Mouse (Mus musculus) C2C12 (cell line): Measurements from ENCODE around the gene Krtap3-2. TPM values are rescaled to one million over a fixed set of nuclear protein-coding genes. Genes with fewer than 3 reads are reported as not detected.
"Not testable (repeated sequence)": the region's sequence is repeated elsewhere in the genome, so short reads cannot be mapped to it uniquely, and the experiment has no call there.

Experiments
- H3K27me3 ChIP-seq: one replicate; pipeline ENCODE4 v1.6.1; 2011; ENCODE audit not compliant: control insufficient read depth, insufficient read depth, insufficient read length
- H3K36me3 ChIP-seq: one replicate; pipeline ENCODE4 v1.6.1; 2011; ENCODE audit not compliant: control insufficient read depth, insufficient read depth
- H3K4me3 ChIP-seq: one replicate; pipeline ENCODE4 v1.5.1; 2011; ENCODE audit warnings: mild to moderate bottlenecking, control low read depth; ENCODE audit not compliant: poor library complexity, insufficient read depth, severe bottlenecking
- H3K79me2 ChIP-seq: one replicate; pipeline ENCODE4 v1.6.1; 2011; ENCODE audit not compliant: control insufficient read depth, insufficient read depth
- H3K79me3 ChIP-seq: one replicate; pipeline ENCODE4 v1.6.1; 2011; ENCODE audit warnings: low read depth, control low read depth
- H3ac ChIP-seq: one replicate; pipeline ENCODE3; 2011; ENCODE audit warnings: low read depth; ENCODE audit not compliant: control insufficient read depth, insufficient read length
- CEBPB ChIP-seq: IDR thresholded peaks from one replicate; pipeline ENCODE4 v1.6.1; 2011; ENCODE audit warnings: low read depth, mild to moderate bottlenecking, control low read depth, moderate library complexity
- CTCF ChIP-seq: IDR thresholded peaks from one replicate; pipeline ENCODE4 v1.5.1; 2011; ENCODE audit not compliant: control insufficient read depth, insufficient read depth, insufficient read length
- FOSL1 ChIP-seq: IDR thresholded peaks from one replicate; pipeline ENCODE4 v1.8.0; 2011; ENCODE audit warnings: mild to moderate bottlenecking, low read length; ENCODE audit not compliant: poor library complexity, insufficient read depth, severe bottlenecking
- MAX ChIP-seq: IDR thresholded peaks from one replicate; pipeline ENCODE4 v1.6.1; 2011; ENCODE audit warnings: mild to moderate bottlenecking, control low read depth
- MYOD1 ChIP-seq: IDR thresholded peaks from one replicate; pipeline ENCODE4 v1.6.1; 2011; ENCODE audit warnings: low read depth; ENCODE audit not compliant: control insufficient read depth, insufficient read length
- MYOG ChIP-seq: IDR thresholded peaks from one replicate; pipeline ENCODE4 v1.6.1; 2011; ENCODE audit not compliant: control insufficient read depth, insufficient read length; ENCODE audit errors: extremely low read depth
- USF1 ChIP-seq: IDR thresholded peaks from one replicate; pipeline ENCODE4 v1.6.1; 2011; ENCODE audit warnings: low read depth, mild to moderate bottlenecking, control low read depth, moderate library complexity
- long read RNA-seq, 2 experiments: library from polyadenylated mRNA; unstranded; transcript quantifications; one replicate each; pipeline ENCODE4 v2.0.0; 2019 to 2020
- polyA plus RNA-seq: library from polyadenylated mRNA; unstranded; fragments of >200 nt; fragmentation: generic; extraction: Trizol; gene quantifications from one replicate; pipeline ENCODE4 v1.2.1, GENCODE M21; 2012; ENCODE audit warnings: missing spikeins

The Krtap3-2 gene
- polyA plus RNA-seq = not detected
- long read RNA-seq, experiment 1 = 0 reads
- long read RNA-seq, experiment 2 = 0 reads

DNA sequence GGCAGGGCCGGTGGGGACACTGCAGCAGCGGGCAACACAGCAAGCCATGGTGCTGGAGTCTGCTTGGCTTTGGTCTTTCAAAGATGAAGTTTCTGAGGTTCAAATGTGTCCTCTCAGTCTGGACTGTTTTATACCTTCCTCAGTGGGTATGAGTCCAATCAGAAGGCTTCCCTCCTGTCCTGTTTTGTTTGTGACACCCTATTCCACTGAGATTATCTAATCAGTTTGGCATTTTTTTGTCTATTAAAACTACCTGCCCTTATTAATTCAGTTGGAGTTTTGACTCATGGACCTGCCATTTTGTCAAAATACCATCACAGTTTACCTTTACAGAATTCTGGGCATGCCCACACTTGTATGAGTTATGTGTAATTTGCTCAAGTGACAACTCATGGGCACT is at the start of gene Krtap3-2:
Gene Krtap3-2 (minus strand): TSS at position 101 of the 400 bp plus-strand sequence.
- no peaks in the 10 kb centered on the region for H3K79me3 ChIP-seq
- no peak for TF ChIP-seq USF1
- TF ChIP-seq CEBPB = no peak
- TF ChIP-seq CTCF = no peak
- no peak for TF ChIP-seq MYOG
- TF ChIP-seq MAX = no peak
- no peak for TF ChIP-seq FOSL1
- no peak for TF ChIP-seq MYOD1
- H3K4me3 ChIP-seq = no peak within 1 kb of the TSS
- no peak within 1 kb of the TSS for H3ac ChIP-seq
- H3K79me2 ChIP-seq = no peaks in the 10 kb centered on the region
- no peaks in the 10 kb centered on the region for H3K27me3 ChIP-seq
- H3K36me3 ChIP-seq = no peaks in the 10 kb centered on the region

- H3K79me2 ChIP-seq, H3ac ChIP-seq, H3K4me3 ChIP-seq, H3K79me3 ChIP-seq, H3K27me3 ChIP-seq, H3K36me3 ChIP-seq: not testable (repeated sequence)
Observed at GRCm38 (mm10) chr11:99603208-99603607, 46.6 kb upstream of the Krtap3-2 start, which contains the start of gene Gm11938. Gene Gm11938 (minus strand): TSS chr11:99603308.

DNA sequence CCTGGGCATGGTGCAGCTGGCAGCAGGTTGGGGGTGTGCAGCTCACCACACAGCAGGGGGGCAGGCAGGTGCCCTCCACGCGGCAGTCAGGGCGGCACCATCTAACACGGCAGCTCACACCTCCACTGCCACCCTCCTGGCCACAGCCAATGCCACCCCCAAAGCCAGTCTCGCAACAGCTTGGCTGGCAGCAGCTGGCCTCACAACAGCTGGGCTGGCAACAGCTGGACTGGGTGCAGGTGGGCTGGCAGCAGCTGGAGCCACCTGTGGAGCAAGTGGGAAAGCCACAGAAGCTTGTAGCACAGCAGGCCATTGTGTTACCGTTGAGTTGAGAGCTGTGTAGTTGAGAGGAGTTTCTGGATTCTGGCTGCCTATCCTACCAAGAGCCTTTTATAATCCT is 41.1 kb upstream of the Krtap3-2 start, which contains the start of gene Krtap9-3:
Gene Krtap9-3 (minus strand): TSS at position 364 of the 400 bp plus-strand sequence.
- not testable (repeated sequence) for H3K4me3 ChIP-seq, H3ac ChIP-seq

DNA sequence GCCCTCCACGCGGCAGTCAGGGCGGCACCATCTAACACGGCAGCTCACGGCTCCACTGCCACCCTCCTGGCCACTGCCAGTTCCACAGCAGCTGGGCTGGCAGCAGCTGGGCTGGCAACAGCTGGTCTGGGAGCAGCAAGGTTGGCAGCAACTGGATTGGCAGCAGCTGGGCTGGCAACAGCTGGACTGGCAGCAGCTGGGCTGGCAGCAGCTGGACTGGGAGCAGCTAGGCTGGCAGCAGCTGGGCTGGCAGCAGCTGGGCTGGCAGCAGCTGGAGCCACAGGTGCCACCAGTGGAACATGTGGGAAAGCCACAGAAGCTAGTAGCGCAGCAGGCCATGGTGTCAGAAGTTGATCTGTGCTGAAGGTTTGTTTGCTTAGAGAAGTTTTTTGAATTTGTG is 34.3 kb upstream of the Krtap3-2 start, which contains the start of gene Krtap1-3:
Gene Krtap1-3 (minus strand): TSS at position 359 of the 400 bp plus-strand sequence.
- Histone ChIP-seq H3K36me3 (no peaks in the 10 kb centered on the region), H3K27me3 (no peaks in the 10 kb centered on the region), H3K79me2 (no peaks in the 10 kb centered on the region), H3ac (no peak within 1 kb of the TSS), H3K4me3 (no peak within 1 kb of the TSS), H3K79me3 (no peaks in the 10 kb centered on the region)
- TF ChIP-seq CTCF (no peak), MYOG (no peak), MYOD1 (peak; percentile 96)

More for the DNA sequence above, 41.1 kb upstream of the Krtap3-2 start, which contains the start of gene Krtap9-3:
- peak; percentile 88 for TF ChIP-seq MYOD1
- not testable (repeated sequence) for H3K79me2 ChIP-seq, H3K36me3 ChIP-seq, H3K27me3 ChIP-seq, H3K79me3 ChIP-seq

GRCm38 (mm10) chr11:99585096-99585495 is 28.4 kb upstream of the Krtap3-2 start:
- Histone ChIP-seq H3ac (no peak overlapping the region), H3K4me3 (no peak overlapping the region), H3K79me3 (no peaks in the 10 kb centered on the region), H3K27me3 (no peaks in the 10 kb centered on the region), H3K36me3 (no peaks in the 10 kb centered on the region), H3K79me2 (no peaks in the 10 kb centered on the region)
- TF ChIP-seq MYOD1 (no peak), USF1 (no peak), CEBPB (no peak), CTCF (no peak), MYOG (no peak), MAX (no peak), FOSL1 (no peak)

GRCm38 (mm10) chr11:99583245-99583704 is 26.6 kb upstream of the Krtap3-2 start, which contains the start of gene Krtap1-4:
Gene Krtap1-4 (minus strand): TSS chr11:99583654.
- no peak within 1 kb of the TSS for H3ac ChIP-seq
- H3K4me3 ChIP-seq = no peak within 1 kb of the TSS
- no peaks in the 10 kb centered on the region for H3K27me3 ChIP-seq
- peak; percentile 71 for TF ChIP-seq MYOD1
- no peak for TF ChIP-seq CTCF
- no peaks in the 10 kb centered on the region for H3K79me2 ChIP-seq
- H3K36me3 ChIP-seq = no peaks in the 10 kb centered on the region
- H3K79me3 ChIP-seq = no peaks in the 10 kb centered on the region
